Mouse (Mus musculus): ENCODE data around the gene Sec23a.
"Not testable (repeated sequence)": the region's sequence is repeated elsewhere in the genome, so short reads cannot be mapped to it uniquely, and the experiment has no call there.

Gene Sec23a

GRCm38 (mm10) chr12:58981178-58981661, 30.6 kb downstream of the Sec23a start:
- DNase-seq, result not testable (repeated sequence)

GRCm38 (mm10) chr12:58976966-58977365, 34.9 kb downstream of the Sec23a start:
- DNase-seq, result no peak

- DNase-seq, result no peak
These were observed 47.2 kb downstream of the Sec23a start for GRCm38 (mm10) chr12:58964583-58964982.

- DNase-seq, result no peak
These were observed 51.0 kb downstream of the Sec23a start for GRCm38 (mm10) chr12:58960844-58961243.

- no peak for DNase-seq
These were observed 55.2 kb downstream of the Sec23a start for GRCm38 (mm10) chr12:58956624-58957023.

GRCm38 (mm10) chr12:58956162-58956561, 55.7 kb downstream of the Sec23a start:
- no peak for DNase-seq

- DNase-seq, result no peak
These were observed 63.9 kb downstream of the Sec23a start for GRCm38 (mm10) chr12:58947879-58948278.

- DNase-seq, result peak in 1 of 2 experiments; percentile 3
These were observed 64.6 kb downstream of the Sec23a start for GRCm38 (mm10) chr12:58947231-58947630.

GRCm38 (mm10) chr12:58942544-58942943, 69.3 kb downstream of the Sec23a start:
- no peak for DNase-seq

- DNase-seq, result no peak
These were observed 77.2 kb downstream of the Sec23a start for GRCm38 (mm10) chr12:58934580-58934979.

GRCm38 (mm10) chr12:58924996-58925395, 86.8 kb downstream of the Sec23a start:
- DNase-seq, result no peak

GRCm38 (mm10) chr12:58924025-58924424, 87.8 kb downstream of the Sec23a start:
- no peak for DNase-seq

GRCm38 (mm10) chr12:58920775-58921174, 91.0 kb downstream of the Sec23a start:
- no peak for DNase-seq

- DNase-seq, result no peak
These were observed 92.3 kb downstream of the Sec23a start for GRCm38 (mm10) chr12:58919516-58919915.

- no peak for DNase-seq
These were observed 102.0 kb downstream of the Sec23a start for GRCm38 (mm10) chr12:58909826-58910225.
